Mouse (Mus musculus) CD8-positive naive resting alpha-beta T cell, adult 57 days (primary cell): ENCODE measurements around the gene Olfr1133. TPM values are rescaled to one million over a fixed set of nuclear protein-coding genes. Genes with fewer than 3 reads are reported as not detected.

Experiments
- total RNA-seq: library from RNA; stranded (reverse); gene quantifications from one replicate; pipeline ENCODE4 v1.2.4, GENCODE M21; 2023

Gene Olfr1133
- not detected for total RNA-seq

DNA sequence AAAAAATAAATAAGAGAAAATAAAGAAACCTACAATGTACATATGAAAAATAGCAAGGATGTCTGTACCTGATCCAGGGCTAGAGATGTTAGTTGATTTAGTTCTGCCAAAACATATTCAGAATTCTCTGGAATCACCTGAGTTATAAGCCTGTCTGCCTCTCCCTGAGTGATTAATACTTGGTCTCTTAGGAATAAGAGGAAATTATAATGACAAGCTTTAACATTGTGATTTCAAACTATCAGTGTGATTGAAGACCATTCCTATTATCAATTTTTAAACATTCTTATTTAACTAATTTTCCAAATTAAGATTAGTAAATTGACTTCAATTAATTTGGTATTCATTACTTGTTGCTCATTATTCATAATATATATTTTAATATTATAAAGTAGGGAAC is at the start of gene Olfr1133:
Olfr1133 (minus strand) TSS at position 101 of the 400 bp plus-strand sequence.

GRCm38 (mm10) chr2:87693847-87694246 is 46.7 kb upstream of the Olfr1133 start, which contains the start of gene Olfr1136:
Gene Olfr1136, minus strand, starts transcription at chr2:87693947.

DNA sequence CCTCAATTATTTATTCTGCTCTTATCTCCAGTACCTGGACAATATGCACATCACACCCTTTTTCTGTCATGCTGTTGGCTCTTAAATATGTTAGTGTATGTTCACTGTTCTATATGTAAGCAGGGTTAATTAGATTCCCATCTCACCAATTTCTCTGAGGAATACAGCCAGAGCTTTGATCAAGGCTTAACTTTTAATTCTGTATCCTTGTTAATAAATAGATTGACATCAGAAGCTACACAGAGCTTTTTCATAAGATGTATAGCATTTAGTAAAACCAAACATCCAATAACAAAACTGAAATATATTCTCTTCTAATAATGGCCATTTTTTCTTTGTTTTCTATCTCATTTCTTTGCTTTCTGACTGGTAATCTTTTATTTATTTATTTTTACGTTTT is 26.4 kb upstream of the Olfr1133 start, which contains the start of gene Olfr1135:
Olfr1135 (minus strand) TSS at position 101 of the 400 bp plus-strand sequence.

GRCm38 (mm10) chr2:87658360-87658759 is 11.2 kb upstream of the Olfr1133 start, which contains the start of gene Olfr1134:
Gene Olfr1134, minus strand, starts transcription at chr2:87658460.

GRCm38 (mm10) chr2:87637435-87637834 is 9.7 kb downstream of the Olfr1133 start, which contains the start of gene Olfr1132:
Gene Olfr1132, minus strand, starts transcription at chr2:87637535.

GRCm38 (mm10) chr2:87626804-87627203 is 20.4 kb downstream of the Olfr1133 start, which contains the start of gene Olfr1131:
Gene Olfr1131, plus strand, starts transcription at chr2:87627104.

GRCm38 (mm10) chr2:87605912-87606311 is 41.3 kb downstream of the Olfr1133 start, which contains the start of gene Olfr1130:
Gene Olfr1130, plus strand, starts transcription at chr2:87606212.

Other genes starting within 250 kb of the Olfr1133 start
- not detected for gene Olfr1123, start 230.7 kb downstream of the Olfr1133 start, total RNA-seq
- gene Olfr1124, start 217.1 kb downstream of the Olfr1133 start, total RNA-seq: not detected
- not detected for gene Olfr1126, start 193.4 kb downstream of the Olfr1133 start, total RNA-seq
- gene Pramel7, start 150.3 kb downstream of the Olfr1133 start, total RNA-seq: not detected
- gene Pramel6, start 140.8 kb downstream of the Olfr1133 start, total RNA-seq: not detected
- not detected for gene Olfr153, start 115.6 kb downstream of the Olfr1133 start, total RNA-seq
- not detected for gene Olfr1128, start 101.8 kb downstream of the Olfr1133 start, total RNA-seq
- not detected for gene Olfr1129, start 73.5 kb downstream of the Olfr1133 start, total RNA-seq
- gene Olfr1130, start 41.2 kb downstream of the Olfr1133 start, total RNA-seq: not detected
- not detected for gene Olfr1131, start 20.3 kb downstream of the Olfr1133 start, total RNA-seq
- not detected for gene Olfr1132, start 9.8 kb downstream of the Olfr1133 start, total RNA-seq
- not detected for gene Olfr1134, start 11.1 kb upstream of the Olfr1133 start, total RNA-seq
- not detected for gene Olfr1135, start 26.3 kb upstream of the Olfr1133 start, total RNA-seq
- not detected for gene Olfr1136, start 46.6 kb upstream of the Olfr1133 start, total RNA-seq
- not detected for gene Olfr1137, start 65.8 kb upstream of the Olfr1133 start, total RNA-seq
- gene Olfr1138, start 92.6 kb upstream of the Olfr1133 start, total RNA-seq: not detected
- gene Olfr1140, start 96.4 kb upstream of the Olfr1133 start, total RNA-seq: not detected
- gene Olfr1141, start 106.6 kb upstream of the Olfr1133 start, total RNA-seq: not detected
- gene Olfr152, start 132.1 kb upstream of the Olfr1133 start, total RNA-seq: not detected
- not detected for gene Olfr1143, start 153.2 kb upstream of the Olfr1133 start, total RNA-seq
- not detected for gene Olfr1145, start 162.4 kb upstream of the Olfr1133 start, total RNA-seq
- gene Olfr1148, start 183.2 kb upstream of the Olfr1133 start, total RNA-seq: not detected
- not detected for gene Olfr1150-ps1, start 196.6 kb upstream of the Olfr1133 start, total RNA-seq
- not detected for gene Olfr1151, start 208.5 kb upstream of the Olfr1133 start, total RNA-seq
- not detected for gene Olfr1152, start 219.1 kb upstream of the Olfr1133 start, total RNA-seq
- not detected for gene Olfr1153, start 247.6 kb upstream of the Olfr1133 start, total RNA-seq